Mouse (Mus musculus) embryonic facial prominence, embryonic 14.5 days (tissue): ENCODE data around the gene Tmem131. TPM values are rescaled to one million over a fixed set of nuclear protein-coding genes. Genes with fewer than 3 reads are reported as not detected.

Source experiments
- ATAC-seq: fragments of 200-750 bp; cut with Nextera tagmentation; 2 replicates; pipeline ENCODE4 v1.8.0; 2017; ENCODE audit warnings: low read depth, moderate number of reproducible peaks, moderate TSS enrichment
- DNase-seq: peaks from one replicate; pipeline ENCODE4 v3.0.0-alpha.2; 2015; ENCODE audit warnings: low spot score
- H3K27ac ChIP-seq: fragments of 300-500 bp; sonication (generic); replicated peaks from 2 replicates; pipeline ENCODE4 v1.5.1; 2014; ENCODE audit warnings: low read depth, mild to moderate bottlenecking, low read length, moderate library complexity
- H3K27me3 ChIP-seq: fragments of 300-500 bp; sonication (generic); replicated peaks from 2 replicates; pipeline ENCODE4 v1.6.1; 2014; ENCODE audit warnings: low read length; ENCODE audit not compliant: control insufficient read depth, insufficient read depth
- H3K36me3 ChIP-seq: fragments of 300-500 bp; sonication (generic); 2 replicates; pipeline ENCODE4 v1.6.1; 2014; ENCODE audit warnings: low read length, mixed read lengths; ENCODE audit not compliant: control insufficient read depth, insufficient read depth
- H3K4me1 ChIP-seq: fragments of 300-500 bp; sonication (generic); 2 replicates; pipeline ENCODE4 v1.6.1; 2014; ENCODE audit warnings: antibody characterized with exemption, low read length; ENCODE audit not compliant: control insufficient read depth, insufficient read depth
- H3K4me2 ChIP-seq: fragments of 300-500 bp; sonication (generic); 2 replicates; pipeline ENCODE4 v1.6.1; 2014; ENCODE audit warnings: low read depth, mild to moderate bottlenecking, low read length, moderate library complexity, mixed read lengths
- H3K4me3 ChIP-seq: fragments of 300-500 bp; sonication (generic); 2 replicates; pipeline ENCODE4 v1.5.1; 2014; ENCODE audit warnings: low read depth, mild to moderate bottlenecking, low read length
- H3K9ac ChIP-seq: fragments of 300-500 bp; sonication (generic); 2 replicates; pipeline ENCODE4 v1.6.1; 2014; ENCODE audit warnings: low read depth, mild to moderate bottlenecking, low read length, moderate library complexity, mixed read lengths
- H3K9me3 ChIP-seq: fragments of 300-500 bp; sonication (generic); 2 replicates; pipeline ENCODE4 v1.6.1; 2016; ENCODE audit warnings: low read length; ENCODE audit not compliant: control insufficient read depth
- WGBS: fragments of 180-500 bp; shearing (Covaris S2); extraction: QIAGEN DNeasy Blood & Tissue Kit; methylation state at CpG from one replicate; pipeline ENCODE4 v1.1.7; 2014; 5-methylcytosine and 5-hydroxymethylcytosine counted together
- polyA plus RNA-seq: library from polyadenylated mRNA; unstranded; fragments of >200 nt; fragmentation: Nextera tagmentation; extraction: Ambion mirVana; gene quantifications from 2 replicates; pipeline ENCODE4 v1.2.1, GENCODE M21; 2014

Gene Tmem131
- polyA plus RNA-seq, 1 experiment from 2014 or later, result 22.4 TPM

- no peak overlapping the region for H3K4me2 ChIP-seq
- WGBS, result 87% methylated on average over 9 of the region's 9 CpGs
- H3K27ac ChIP-seq, result no peak overlapping the region
- H3K4me3 ChIP-seq, result no peak overlapping the region
- no peaks in the 10 kb centered on the region for H3K36me3 ChIP-seq
- DNase-seq (no peak), ATAC-seq (no peak)
- H3K4me1 ChIP-seq, result no peaks in the 10 kb centered on the region; the same call in 1 of the 2 replicates
- no peaks in the 10 kb centered on the region for H3K9me3 ChIP-seq
- H3K9ac ChIP-seq, result no peak overlapping the region
- H3K27me3 ChIP-seq, result no peaks in the 10 kb centered on the region
Measured at GRCm38 (mm10) chr1:36982191-36982961, 38.9 kb upstream of the Tmem131 start.

- H3K36me3 ChIP-seq, result no peaks in the 10 kb centered on the region
- no peak overlapping the region for H3K4me2 ChIP-seq
- no peak overlapping the region for H3K9ac ChIP-seq
- no peak overlapping the region for H3K4me3 ChIP-seq
- no peak overlapping the region for H3K27ac ChIP-seq
- DNase-seq (no peak), ATAC-seq (no peak)
- 86% methylated on average over 4 of the region's 4 CpGs for WGBS
- H3K4me1 ChIP-seq, result no peaks in the 10 kb centered on the region
- H3K9me3 ChIP-seq, result 0 out of 2 replicates have a peak, but pooled peaks cover 4% of the 10 kb centered on the region
- no peaks in the 10 kb centered on the region for H3K27me3 ChIP-seq
Measured at GRCm38 (mm10) chr1:36976770-36977169, 33.3 kb upstream of the Tmem131 start.

GRCm38 (mm10) chr1:36970918-36971617 lies 27.6 kb upstream of the Tmem131 start:
- no peak overlapping the region for H3K4me2 ChIP-seq
- H3K36me3 ChIP-seq, result no peaks in the 10 kb centered on the region
- no peak overlapping the region for H3K27ac ChIP-seq
- no peak for ATAC-seq
- no peak for DNase-seq
- no peak overlapping the region for H3K4me3 ChIP-seq
- no peaks in the 10 kb centered on the region for H3K27me3 ChIP-seq
- H3K9ac ChIP-seq, result no peak overlapping the region
- WGBS, result 90% methylated on average over 3 of the region's 3 CpGs
- H3K9me3 ChIP-seq, result 0 out of 2 replicates have a peak, but pooled peaks cover 4% of the 10 kb centered on the region
- no peaks in the 10 kb centered on the region for H3K4me1 ChIP-seq

GRCm38 (mm10) chr1:36965831-36966230 lies 22.4 kb upstream of the Tmem131 start:
- Histone ChIP-seq H3K36me3 (no peaks in the 10 kb centered on the region), H3K9ac (no peak overlapping the region), H3K27ac (no peak overlapping the region), H3K4me3 (no peak overlapping the region), H3K27me3 (no peaks in the 10 kb centered on the region), H3K4me2 (no peak overlapping the region), H3K4me1 (no peaks in the 10 kb centered on the region), H3K9me3 (no peaks in the 10 kb centered on the region)
- WGBS, result 87% methylated on average over 5 of the region's 5 CpGs
- DNase-seq (no peak), ATAC-seq (no peak)

GRCm38 (mm10) chr1:36962379-36963176 lies 19.1 kb upstream of the Tmem131 start:
- Histone ChIP-seq H3K36me3 (no peaks in the 10 kb centered on the region), H3K27me3 (no peaks in the 10 kb centered on the region), H3K9me3 (no peaks in the 10 kb centered on the region), H3K27ac (no peak overlapping the region), H3K4me2 (no peak overlapping the region), H3K9ac (no peak overlapping the region), H3K4me3 (no peak overlapping the region), H3K4me1 (no peaks in the 10 kb centered on the region)
- WGBS, result 74% methylated on average over 10 of the region's 10 CpGs
- ATAC-seq, result no peak
- DNase-seq, result no peak

GRCm38 (mm10) chr1:36960509-36961222 lies 17.2 kb upstream of the Tmem131 start:
- ATAC-seq, result no peak
- Histone ChIP-seq H3K9ac (no peak overlapping the region), H3K27me3 (no peaks in the 10 kb centered on the region), H3K4me3 (no peak overlapping the region), H3K36me3 (no peaks in the 10 kb centered on the region), H3K9me3 (no peaks in the 10 kb centered on the region), H3K4me2 (no peak overlapping the region), H3K27ac (no peak overlapping the region), H3K4me1 (no peaks in the 10 kb centered on the region)
- WGBS, result 84% methylated on average over 16 of the region's 16 CpGs
- DNase-seq, result no peak

GRCm38 (mm10) chr1:36949591-36950184 lies 6.2 kb upstream of the Tmem131 start:
- DNase-seq (peak; percentile 89), ATAC-seq (peak; percentile 86)
- Histone ChIP-seq H3K4me1 (no peaks in the 10 kb centered on the region; the same call in 1 of the 2 replicates), H3K9me3 (no peaks in the 10 kb centered on the region), H3K9ac (no peak overlapping the region), H3K4me2 (no peak overlapping the region), H3K4me3 (no peak overlapping the region), H3K27ac (0 out of 2 replicates have a peak overlapping the region, but pooled peaks have one; percentile 22), H3K27me3 (no peaks in the 10 kb centered on the region), H3K36me3 (no peaks in the 10 kb centered on the region)
- 55% methylated on average over 7 of the region's 7 CpGs for WGBS

- WGBS, result 63% methylated on average over 8 of the region's 8 CpGs
- no peaks in the 10 kb centered on the region for H3K9me3 ChIP-seq
Measured at GRCm38 (mm10) chr1:36947448-36947847, 4.0 kb upstream of the Tmem131 start.

More at GRCm38 (mm10) chr1:36947448-36947847, 4.0 kb upstream of the Tmem131 start:
- Histone ChIP-seq H3K9ac (no peak overlapping the region), H3K27ac (no peak overlapping the region), H3K36me3 (no peaks in the 10 kb centered on the region), H3K4me2 (no peak overlapping the region), H3K27me3 (no peaks in the 10 kb centered on the region), H3K4me1 (no peaks in the 10 kb centered on the region; the same call in 1 of the 2 replicates), H3K4me3 (no peak overlapping the region)
- ATAC-seq (no peak), DNase-seq (no peak)
